Mouse (Mus musculus) bone marrow, adult 2 months (tissue): Measurements from ENCODE around the gene Ddost. TPM values are rescaled to one million over a fixed set of nuclear protein-coding genes. Genes with fewer than 3 reads are reported as not detected.
"Not testable (repeated sequence)": the region's sequence is repeated elsewhere in the genome, so short reads cannot be mapped to it uniquely, and the experiment has no call there.

Experiments used
- H3K27ac ChIP-seq: fragments of 200-500 bp; 2 replicates; pipeline ENCODE4 v1.5.1; 2012; ENCODE audit warnings: low read depth, mild to moderate bottlenecking, control low read depth, inconsistent platforms, low read length; ENCODE audit not compliant: control insufficient read depth, poor library complexity, insufficient read depth
- H3K4me1 ChIP-seq: fragments of 200-500 bp; 2 replicates; pipeline ENCODE4 v1.6.1; 2011; ENCODE audit warnings: low read length; ENCODE audit not compliant: control insufficient read depth, insufficient read depth
- H3K4me3 ChIP-seq: fragments of 200-500 bp; replicated peaks from 2 replicates; pipeline ENCODE3; 2011; ENCODE audit warnings: mild to moderate bottlenecking, low read depth, low read length, control low read depth; ENCODE audit not compliant: control insufficient read depth
- CTCF ChIP-seq: fragments of 200-500 bp; IDR thresholded peaks from 2 replicates; pipeline ENCODE4 v1.5.1; 2011; ENCODE audit warnings: low read length, control low read depth; ENCODE audit not compliant: control insufficient read depth, insufficient read depth
- POLR2A ChIP-seq: fragments of 200-500 bp; IDR thresholded peaks from 2 replicates; pipeline ENCODE4 v1.6.1; 2011; ENCODE audit warnings: low read depth, mild to moderate bottlenecking, control low read depth, low read length, borderline replicate concordance; ENCODE audit not compliant: control insufficient read depth
- WGBS: fragments of 180-500 bp; shearing (Covaris S2); methylation state at CpG from one replicate; pipeline ENCODE4 v1.1.7; 2018; 5-methylcytosine and 5-hydroxymethylcytosine counted together
- polyA plus RNA-seq: library from polyadenylated mRNA; stranded (reverse); fragments of >200 nt; gene quantifications from 2 replicates; pipeline ENCODE4 v1.2.4, GENCODE M21; 2011; ENCODE audit warnings: low replicate concordance; ENCODE audit not compliant: missing spikeins, insufficient read depth, insufficient read length

The Ddost gene
- polyA plus RNA-seq, 1 experiment, result 64.8 TPM

DNA sequence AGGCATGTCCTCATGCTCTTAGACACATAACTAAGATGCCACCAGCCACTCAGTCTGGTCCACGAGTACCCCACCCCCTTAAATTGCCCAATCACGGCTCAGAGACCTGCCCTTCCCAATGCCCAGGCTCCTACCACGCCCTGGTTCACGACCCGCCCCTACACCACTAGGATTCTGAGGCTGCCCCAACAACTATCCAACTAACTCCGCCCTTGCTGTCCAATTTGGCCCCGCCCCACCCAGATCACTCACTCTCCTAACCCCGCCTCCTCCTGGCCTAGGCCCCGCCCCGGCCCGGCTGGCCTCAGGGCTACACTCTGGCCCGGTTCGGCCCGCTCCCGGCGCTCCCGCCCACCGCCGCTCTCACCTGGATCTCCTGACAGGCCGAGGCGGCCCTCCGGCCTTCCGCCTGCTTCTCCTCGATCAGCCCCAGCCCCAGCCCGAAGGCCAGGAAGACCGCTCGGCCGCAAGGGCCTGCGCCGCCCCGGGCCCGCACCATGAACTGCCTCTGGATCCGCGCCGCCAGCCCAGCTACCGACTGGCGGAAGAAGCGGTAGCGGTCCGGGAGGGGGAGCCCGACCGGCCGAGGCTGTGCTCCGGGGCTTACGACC is 21.0 kb downstream of the Ddost start:
- Histone ChIP-seq H3K4me3 (peak overlapping the region; percentile 79), H3K27ac (peak overlapping the region; percentile 100), H3K4me1 (peaks cover 2% of the 10 kb centered on the region; the same call in 1 of the 2 replicates)
- 1% methylated on average over 45 of the region's 45 CpGs for WGBS
- TF ChIP-seq POLR2A (peak; percentile 26; the same call in 1 of the 2 replicates), CTCF (no peak)

DNA sequence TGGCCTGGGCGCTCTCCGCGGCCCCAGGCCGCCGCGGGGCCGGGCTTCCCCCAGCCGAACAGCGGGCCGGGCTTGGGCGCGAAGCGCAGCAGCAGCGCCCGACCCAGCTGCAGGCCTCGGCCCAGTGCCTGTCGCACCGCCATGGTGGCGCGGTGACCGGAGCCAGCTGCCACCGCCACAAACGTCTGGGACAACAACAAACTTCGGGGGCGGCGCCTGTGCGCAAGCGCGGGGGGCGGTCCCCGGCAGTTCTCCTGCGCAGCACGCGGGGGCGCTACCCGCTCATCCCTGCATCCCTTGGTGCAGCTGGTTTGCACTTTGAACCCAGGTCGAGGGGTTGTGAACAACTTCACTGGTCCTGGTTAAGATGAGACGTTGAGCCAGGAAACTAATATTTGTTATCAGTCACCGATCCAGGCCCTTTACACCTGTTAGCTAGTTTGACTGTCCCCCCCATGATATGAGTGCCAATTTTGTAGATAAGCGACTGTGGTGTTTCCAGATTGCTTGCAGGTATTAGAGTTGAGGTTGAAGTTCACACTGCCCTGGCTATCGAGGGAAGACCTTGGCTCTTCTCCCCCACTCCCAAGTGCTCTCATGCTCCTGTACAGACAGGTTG is 21.7 kb downstream of the Ddost start, which contains the start of gene Pink1:
TSS of gene Pink1 (minus strand) at position 231 of the 619 bp plus-strand sequence.
- H3K27ac ChIP-seq, result peak within 1 kb of the TSS; percentile 100

DNA sequence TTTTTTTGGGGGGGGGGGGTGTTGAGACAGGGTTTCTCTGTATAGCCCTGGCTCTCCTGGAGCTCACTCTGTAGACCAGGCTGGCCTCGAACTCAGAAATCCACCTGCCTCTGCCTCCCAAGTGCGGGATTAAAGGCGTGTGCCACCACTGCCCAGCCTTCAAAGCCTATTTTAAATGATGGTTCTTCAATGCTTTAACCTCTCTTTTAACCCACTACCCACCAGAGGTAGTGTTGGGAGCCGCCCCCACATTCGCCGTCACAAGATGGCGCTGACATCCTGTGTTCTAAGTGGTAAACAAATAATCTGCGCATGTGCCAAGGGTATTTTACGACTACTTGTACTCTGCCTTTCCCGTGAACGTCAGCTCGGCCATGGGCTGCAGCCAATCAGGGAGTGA is 22.6 kb downstream of the Ddost start:
- not testable (repeated sequence) for H3K4me1 ChIP-seq, H3K4me3 ChIP-seq
- H3K27ac ChIP-seq, result 0 out of 2 replicates have a peak overlapping the region, but pooled peaks have one; percentile 29
- 69% methylated on average over 9 of the region's 12 CpGs for WGBS

More for the DNA sequence above, 21.7 kb downstream of the Ddost start, which contains the start of gene Pink1:
- peaks cover 2% of the 10 kb centered on the region; the same call in 1 of the 2 replicates for H3K4me1 ChIP-seq
- H3K4me3 ChIP-seq, result peak within 1 kb of the TSS; percentile 79
- TF ChIP-seq CTCF (peak; percentile 84), POLR2A (peak; percentile 61; the same call in 1 of the 2 replicates)
- WGBS, result 4% methylated on average over 41 of the region's 41 CpGs

DNA sequence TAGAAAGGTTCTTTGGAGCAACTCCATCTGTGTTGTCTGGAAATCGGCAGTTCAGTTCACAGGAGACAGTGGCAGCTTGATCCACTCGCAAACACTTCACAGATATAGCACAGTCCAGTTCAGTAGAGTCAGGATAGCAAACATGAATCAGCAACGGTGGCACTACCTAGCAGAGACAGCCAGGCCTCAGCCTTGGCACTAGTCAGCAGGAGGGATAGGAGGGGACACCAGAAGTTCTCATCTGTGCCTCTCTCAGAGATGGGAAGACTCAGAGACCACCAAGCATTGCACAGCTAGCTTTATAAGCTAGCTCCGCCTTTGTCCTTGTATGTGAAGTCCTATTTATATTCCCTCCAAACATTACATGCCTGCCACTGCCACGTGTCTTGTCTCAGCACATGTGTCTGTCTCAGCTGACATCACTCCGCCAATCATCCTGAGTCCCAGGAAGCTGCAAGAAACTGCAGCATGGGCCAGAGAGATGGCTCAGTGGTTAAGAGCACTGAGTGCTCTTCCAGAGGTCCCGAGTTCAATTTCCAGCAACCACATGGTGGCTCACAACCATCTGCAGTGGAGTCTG is 23.5 kb downstream of the Ddost start:
- Histone ChIP-seq H3K4me3 (peak overlapping the region; percentile 45), H3K4me1 (peaks cover 2% of the 10 kb centered on the region; the same call in 1 of the 2 replicates), H3K27ac (peak overlapping the region; percentile 68)
- TF ChIP-seq POLR2A (no peak), CTCF (no peak)
- WGBS, result 55% methylated on average over 7 of the region's 7 CpGs

DNA sequence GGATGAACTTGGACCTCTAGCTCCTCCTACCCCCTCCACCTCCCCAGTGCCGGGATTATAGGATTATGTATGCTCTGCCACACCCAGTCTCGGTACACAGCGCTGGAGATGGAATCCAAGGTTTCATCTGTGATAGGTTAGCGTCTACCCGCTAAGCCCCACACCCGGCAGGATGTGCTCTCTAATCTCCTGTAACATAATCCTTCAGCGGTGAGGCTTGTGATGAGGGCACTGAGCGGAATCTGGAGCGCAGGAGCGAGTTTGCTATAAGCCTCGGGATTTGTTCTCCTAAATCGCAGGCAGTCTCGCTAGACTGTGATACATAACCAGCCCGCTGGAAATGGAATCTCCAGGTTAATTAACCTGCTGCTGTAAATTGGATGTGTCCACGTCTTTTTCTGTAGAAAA is 25.7 kb downstream of the Ddost start:
- Histone ChIP-seq H3K4me3 (no peak overlapping the region), H3K4me1 (peaks cover 2% of the 10 kb centered on the region; the same call in 1 of the 2 replicates), H3K27ac (no peak overlapping the region)
- TF ChIP-seq CTCF (no peak), POLR2A (no peak)
- WGBS, result 55% methylated on average over 15 of the region's 15 CpGs

DNA sequence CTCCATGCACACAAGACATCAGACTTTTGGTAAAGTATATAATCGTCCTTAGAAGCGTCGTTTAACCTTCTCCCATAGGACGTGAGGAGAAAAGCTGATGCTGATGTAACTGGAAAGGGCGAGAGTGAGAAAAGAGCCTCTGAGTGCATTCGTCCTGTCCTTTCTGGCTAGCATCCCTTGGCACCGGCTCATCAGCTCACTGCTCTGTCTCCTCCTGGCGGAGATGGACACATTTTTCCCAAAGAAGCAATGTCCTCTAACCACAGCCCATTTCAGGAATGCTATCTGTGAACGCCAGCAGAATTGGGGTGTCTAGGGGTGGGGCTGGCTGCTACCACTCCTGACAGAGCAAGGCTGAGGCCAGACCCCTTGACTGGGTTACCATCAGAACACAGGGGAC is 27.1 kb downstream of the Ddost start:
- WGBS, result 80% methylated on average over 9 of the region's 9 CpGs
- no peak for TF ChIP-seq POLR2A
- TF ChIP-seq CTCF, result no peak
- Histone ChIP-seq H3K4me3 (no peak overlapping the region), H3K4me1 (no peaks in the 10 kb centered on the region), H3K27ac (no peak overlapping the region)

DNA sequence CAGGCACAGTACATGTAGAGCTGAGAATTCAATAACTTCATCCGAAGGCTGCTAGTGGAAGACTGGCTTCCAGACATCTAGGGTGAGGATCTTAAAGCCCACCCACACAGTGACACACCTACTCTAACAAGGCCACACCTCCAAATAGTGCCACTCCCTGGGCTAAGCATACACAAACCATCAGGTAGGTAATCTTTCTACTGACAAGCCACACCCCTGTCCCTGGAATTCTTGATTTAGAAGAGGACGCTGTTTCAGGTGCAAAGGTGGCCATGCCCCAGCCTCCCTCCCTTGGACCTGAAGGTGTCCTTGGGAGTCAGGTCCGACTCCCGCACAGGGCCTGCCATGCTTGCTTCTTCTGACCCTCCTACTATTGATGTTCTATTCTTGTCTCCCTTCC is 28.6 kb downstream of the Ddost start:
- WGBS, result 84% methylated on average over 4 of the region's 4 CpGs
- H3K4me1 ChIP-seq, result no peaks in the 10 kb centered on the region
- H3K27ac ChIP-seq, result no peak overlapping the region
- no peak overlapping the region for H3K4me3 ChIP-seq
- TF ChIP-seq CTCF (no peak), POLR2A (no peak)

DNA sequence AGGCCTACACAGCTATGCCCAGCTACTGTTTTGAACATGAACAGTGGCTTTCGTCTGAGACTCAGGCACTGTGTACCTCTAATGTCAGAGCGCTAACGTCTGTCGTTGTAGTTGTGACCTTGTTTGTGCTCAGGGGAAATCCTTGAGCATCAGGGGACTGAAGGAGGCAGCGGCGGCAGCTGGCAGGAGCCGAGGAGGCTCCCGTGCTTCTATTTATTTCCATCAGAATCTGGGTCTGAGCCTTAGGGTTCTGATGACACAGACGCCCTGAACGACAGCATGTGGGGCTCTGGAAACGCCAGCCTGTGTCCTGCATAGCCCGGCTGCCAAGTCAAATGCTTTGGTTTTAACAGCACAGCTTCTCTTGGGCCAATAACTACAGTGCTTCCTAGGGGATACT is 30.5 kb downstream of the Ddost start:
- WGBS, result 89% methylated on average over 12 of the region's 12 CpGs
- H3K4me1 ChIP-seq, result no peaks in the 10 kb centered on the region
- H3K4me3 ChIP-seq, result no peak overlapping the region
- no peak overlapping the region for H3K27ac ChIP-seq
- no peak for TF ChIP-seq POLR2A
- TF ChIP-seq CTCF, result no peak

DNA sequence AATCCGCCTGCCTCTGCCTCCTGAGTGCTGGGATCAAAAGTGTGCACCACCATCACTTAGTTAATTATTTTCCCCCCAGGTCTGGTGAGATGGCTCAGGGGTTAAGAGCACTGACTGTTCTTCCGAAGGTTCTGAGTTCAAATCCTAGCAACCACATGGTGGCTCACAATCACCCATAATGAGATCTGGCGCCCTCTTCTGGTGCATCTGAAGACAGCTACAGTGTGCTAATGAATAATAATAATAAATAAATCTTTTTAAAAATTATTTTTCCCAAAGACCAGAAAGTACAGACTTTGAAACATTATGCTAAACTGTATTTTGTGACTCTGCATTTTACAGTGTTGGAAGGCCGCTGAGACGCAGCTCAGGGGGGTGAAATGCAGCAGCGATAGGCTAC is 31.1 kb downstream of the Ddost start:
- no peak for TF ChIP-seq POLR2A
- TF ChIP-seq CTCF, result no peak
- 83% methylated on average over 6 of the region's 6 CpGs for WGBS
- no peaks in the 10 kb centered on the region for H3K4me1 ChIP-seq

More for the DNA sequence above, 31.1 kb downstream of the Ddost start:
- Histone ChIP-seq H3K27ac (no peak overlapping the region), H3K4me3 (no peak overlapping the region)
